Mouse (Mus musculus): ENCODE results near the gene Sccpdh. TPM values are rescaled to one million over a fixed set of nuclear protein-coding genes. Genes with fewer than 3 reads are reported as not detected.
"Not testable (repeated sequence)": the region's sequence is repeated elsewhere in the genome, so short reads cannot be mapped to it uniquely, and the experiment has no call there.

Gene Sccpdh
- polyA plus RNA-seq, 1 experiment from 2014 or later: 87.5 TPM

GRCm38 (mm10) chr1:179677031-179677430 lies 9.0 kb downstream of the Sccpdh start:
- H3K27me3 ChIP-seq: no peaks in the 10 kb centered on the region
- no peak overlapping the region for H3K4me2 ChIP-seq
- ATAC-seq: no peak
- H3K4me3 ChIP-seq: no peak overlapping the region
- whole genome bisulfite sequencing: 97% methylated on average over 2 of the region's 2 CpGs
- H3K36me3 ChIP-seq (ENCODE audit: poor library complexity, severe bottlenecking): peaks cover 67% of the 10 kb centered on the region
- no peak overlapping the region for H3K27ac ChIP-seq
- H3K9me3 ChIP-seq (replicated peaks): no peaks in the 10 kb centered on the region
- no peak overlapping the region for H3K9ac ChIP-seq
- no peaks in the 10 kb centered on the region for H3K4me1 ChIP-seq

- no peak overlapping the region for H3K4me3 ChIP-seq
Measured at GRCm38 (mm10) chr1:179679326-179679725, 11.3 kb downstream of the Sccpdh start.

GRCm38 (mm10) chr1:179682753-179683152 lies 14.7 kb downstream of the Sccpdh start:
- H3K27ac ChIP-seq; H3K9ac ChIP-seq; H3K4me2 ChIP-seq; H3K9me3 ChIP-seq (replicated peaks); ATAC-seq; H3K4me3 ChIP-seq; H3K27me3 ChIP-seq; H3K4me1 ChIP-seq: not testable (repeated sequence)
- H3K36me3 ChIP-seq (ENCODE audit: poor library complexity, severe bottlenecking): peaks cover 77% of the 10 kb centered on the region
- WGBS: 92% methylated on average over 10 of the region's 10 CpGs

More at GRCm38 (mm10) chr1:179679326-179679725, 11.3 kb downstream of the Sccpdh start:
- Histone ChIP-seq H3K4me1 (no peaks in the 10 kb centered on the region), H3K27ac (no peak overlapping the region), H3K4me2 (no peak overlapping the region), H3K36me3 (ENCODE audit: poor library complexity, severe bottlenecking) (peaks cover 66% of the 10 kb centered on the region), H3K27me3 (no peaks in the 10 kb centered on the region), H3K9ac (no peak overlapping the region), H3K9me3 (replicated peaks) (no peaks in the 10 kb centered on the region)
- ATAC-seq: no peak
- 95% methylated on average over 4 of the region's 4 CpGs for WGBS

GRCm38 (mm10) chr1:179686348-179686747 lies 18.3 kb downstream of the Sccpdh start:
- Histone ChIP-seq H3K9me3 (replicated peaks) (no peaks in the 10 kb centered on the region), H3K27ac (no peak overlapping the region), H3K36me3 (ENCODE audit: poor library complexity, severe bottlenecking) (peaks cover 65% of the 10 kb centered on the region), H3K27me3 (no peaks in the 10 kb centered on the region), H3K9ac (no peak overlapping the region), H3K4me3 (no peak overlapping the region), H3K4me1 (no peaks in the 10 kb centered on the region), H3K4me2 (no peak overlapping the region)
- WGBS: 92% methylated on average over 6 of the region's 6 CpGs
- no peak for ATAC-seq

- Histone ChIP-seq H3K27ac (no peak overlapping the region), H3K4me2 (no peak overlapping the region), H3K4me3 (no peak overlapping the region), H3K9me3 (replicated peaks) (no peaks in the 10 kb centered on the region), H3K27me3 (no peaks in the 10 kb centered on the region), H3K9ac (no peak overlapping the region), H3K36me3 (ENCODE audit: poor library complexity, severe bottlenecking) (peaks cover 62% of the 10 kb centered on the region), H3K4me1 (no peaks in the 10 kb centered on the region)
- 92% methylated on average over 5 of the region's 5 CpGs for WGBS
- ATAC-seq: no peak
Measured at GRCm38 (mm10) chr1:179686781-179687180, 18.8 kb downstream of the Sccpdh start.

- H3K27me3 ChIP-seq: no peaks in the 10 kb centered on the region
- H3K27ac ChIP-seq: no peak overlapping the region
- no peak overlapping the region for H3K4me3 ChIP-seq
- H3K9me3 ChIP-seq (replicated peaks): no peaks in the 10 kb centered on the region
- no peaks in the 10 kb centered on the region for H3K4me1 ChIP-seq
- WGBS: 93% methylated on average over 1 of the region's 1 CpGs
- ATAC-seq: no peak
- H3K36me3 ChIP-seq (ENCODE audit: poor library complexity, severe bottlenecking): peaks cover 57% of the 10 kb centered on the region
- no peak overlapping the region for H3K4me2 ChIP-seq
- H3K9ac ChIP-seq: no peak overlapping the region
Measured at GRCm38 (mm10) chr1:179687305-179687704, 19.3 kb downstream of the Sccpdh start.

GRCm38 (mm10) chr1:179687966-179688365 lies 20.0 kb downstream of the Sccpdh start:
- no peak overlapping the region for H3K9ac ChIP-seq
- WGBS: 97% methylated on average over 3 of the region's 3 CpGs
- no peak for ATAC-seq
- H3K27ac ChIP-seq: no peak overlapping the region
- no peak overlapping the region for H3K4me3 ChIP-seq
- peaks cover 53% of the 10 kb centered on the region for H3K36me3 ChIP-seq (ENCODE audit: poor library complexity, severe bottlenecking)
- H3K27me3 ChIP-seq: no peaks in the 10 kb centered on the region
- H3K4me2 ChIP-seq: no peak overlapping the region
- no peaks in the 10 kb centered on the region for H3K9me3 ChIP-seq (replicated peaks)
- H3K4me1 ChIP-seq: no peaks in the 10 kb centered on the region

GRCm38 (mm10) chr1:179688415-179688814 lies 20.4 kb downstream of the Sccpdh start:
- Histone ChIP-seq H3K27ac (no peak overlapping the region), H3K9me3 (replicated peaks) (no peaks in the 10 kb centered on the region), H3K4me1 (no peaks in the 10 kb centered on the region), H3K36me3 (ENCODE audit: poor library complexity, severe bottlenecking) (peaks cover 49% of the 10 kb centered on the region), H3K4me2 (no peak overlapping the region), H3K9ac (no peak overlapping the region), H3K27me3 (no peaks in the 10 kb centered on the region), H3K4me3 (no peak overlapping the region)
- WGBS: 84% methylated on average over 6 of the region's 6 CpGs
- ATAC-seq: no peak

GRCm38 (mm10) chr1:179688914-179689313 lies 20.9 kb downstream of the Sccpdh start:
- no peak for ATAC-seq
- Histone ChIP-seq H3K36me3 (ENCODE audit: poor library complexity, severe bottlenecking) (peaks cover 44% of the 10 kb centered on the region), H3K4me3 (no peak overlapping the region), H3K4me2 (no peak overlapping the region), H3K4me1 (no peaks in the 10 kb centered on the region), H3K9me3 (replicated peaks) (no peaks in the 10 kb centered on the region), H3K9ac (no peak overlapping the region), H3K27ac (no peak overlapping the region), H3K27me3 (no peaks in the 10 kb centered on the region)
- WGBS: 73% methylated on average over 5 of the region's 5 CpGs

GRCm38 (mm10) chr1:179689479-179689878 lies 21.5 kb downstream of the Sccpdh start:
- H3K27me3 ChIP-seq: no peaks in the 10 kb centered on the region
- H3K4me2 ChIP-seq: no peak overlapping the region
- no peak for ATAC-seq
- H3K27ac ChIP-seq: no peak overlapping the region
- 58% methylated on average over 6 of the region's 6 CpGs for WGBS
- peaks cover 41% of the 10 kb centered on the region for H3K36me3 ChIP-seq (ENCODE audit: poor library complexity, severe bottlenecking)
- no peak overlapping the region for H3K9ac ChIP-seq
- H3K4me1 ChIP-seq: no peaks in the 10 kb centered on the region
- no peaks in the 10 kb centered on the region for H3K9me3 ChIP-seq (replicated peaks)
- no peak overlapping the region for H3K4me3 ChIP-seq

GRCm38 (mm10) chr1:179704150-179704549 lies 36.1 kb downstream of the Sccpdh start:
- Histone ChIP-seq H3K36me3 (ENCODE audit: poor library complexity, severe bottlenecking) (no peaks in the 10 kb centered on the region), H3K9ac (no peak overlapping the region), H3K4me2 (no peak overlapping the region), H3K27me3 (no peaks in the 10 kb centered on the region), H3K4me1 (no peaks in the 10 kb centered on the region), H3K9me3 (replicated peaks) (no peaks in the 10 kb centered on the region), H3K4me3 (no peak overlapping the region), H3K27ac (no peak overlapping the region)
- no peak for ATAC-seq
- WGBS: 92% methylated on average over 3 of the region's 3 CpGs

- H3K27me3 ChIP-seq: no peaks in the 10 kb centered on the region
- H3K36me3 ChIP-seq (ENCODE audit: poor library complexity, severe bottlenecking): no peaks in the 10 kb centered on the region
- no peak overlapping the region for H3K4me2 ChIP-seq
- no peak overlapping the region for H3K27ac ChIP-seq
- WGBS: 88% methylated on average over 6 of the region's 6 CpGs
- ATAC-seq: no peak
- H3K4me3 ChIP-seq: no peak overlapping the region
- H3K4me1 ChIP-seq: no peaks in the 10 kb centered on the region
- H3K9ac ChIP-seq: no peak overlapping the region
- H3K9me3 ChIP-seq (replicated peaks): no peaks in the 10 kb centered on the region
Measured at GRCm38 (mm10) chr1:179705154-179705553, 37.1 kb downstream of the Sccpdh start.

- ATAC-seq: no peak
- Histone ChIP-seq H3K4me1 (no peaks in the 10 kb centered on the region), H3K4me3 (no peak overlapping the region), H3K9ac (no peak overlapping the region), H3K27ac (no peak overlapping the region), H3K27me3 (no peaks in the 10 kb centered on the region), H3K4me2 (no peak overlapping the region), H3K36me3 (ENCODE audit: poor library complexity, severe bottlenecking) (no peaks in the 10 kb centered on the region), H3K9me3 (replicated peaks) (0 out of 2 replicates have a peak, but pooled peaks cover 2% of the 10 kb centered on the region)
- 88% methylated on average over 6 of the region's 6 CpGs for WGBS
Measured at GRCm38 (mm10) chr1:179709390-179709789, 41.4 kb downstream of the Sccpdh start.
